Mouse (Mus musculus): ENCODE results near the gene Hspb1. TPM values are rescaled to one million over a fixed set of nuclear protein-coding genes. Genes with fewer than 3 reads are reported as not detected.
A peak's percentile ranks its signal among the peaks of the same experiment; 100 is the strongest.

Gene Hspb1
- polyA plus RNA-seq, 1 experiment from 2014 or later = 36.9 TPM

DNA sequence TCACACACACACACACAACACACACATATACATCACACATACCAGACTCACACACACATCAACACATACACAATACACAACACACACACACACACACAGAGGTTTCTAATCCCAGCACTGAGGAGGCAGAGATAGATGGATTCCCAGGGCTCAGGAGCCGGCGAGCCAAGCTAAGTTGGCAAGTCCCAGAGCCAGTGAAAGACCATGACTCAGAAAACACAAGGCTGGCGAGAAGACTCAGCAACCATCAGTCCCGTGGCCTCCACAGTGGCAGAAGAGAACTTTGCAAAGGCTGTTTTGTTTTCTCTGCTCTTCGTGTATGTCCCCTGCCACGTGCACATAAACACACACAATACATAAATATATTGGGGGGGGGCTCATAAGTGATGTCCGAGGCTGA, 34.0 kb upstream of the Hspb1 start:
- H3K9ac ChIP-seq (ENCODE audit: low read depth, low read length) = no peak overlapping the region
- H3K27me3 ChIP-seq (ENCODE audit: control insufficient read depth, insufficient read depth, low read length) = peaks cover 63% of the 10 kb centered on the region
- H3K27ac ChIP-seq (ENCODE audit: low read depth, low read length) = no peak overlapping the region
- H3K36me3 ChIP-seq (ENCODE audit: control insufficient read depth, insufficient read depth, low read length) = no peaks in the 10 kb centered on the region
- 57% methylated on average over 7 of the region's 7 CpGs for WGBS
- ATAC-seq (ENCODE audit: low FRiP score, low TSS enrichment) = no peak
- H3K9me3 ChIP-seq (ENCODE audit: control insufficient read depth, low read length) = no peaks in the 10 kb centered on the region
- H3K4me3 ChIP-seq (ENCODE audit: low read length) = no peak overlapping the region
- peaks cover 15% of the 10 kb centered on the region; the same call in 1 of the 2 replicates for H3K4me1 ChIP-seq (ENCODE audit: control insufficient read depth, insufficient read depth, low read length)
- no peak overlapping the region for H3K4me2 ChIP-seq (replicated peaks; ENCODE audit: low read depth, low read length)

- H3K4me3 ChIP-seq (ENCODE audit: low read length) = no peak overlapping the region
- H3K4me2 ChIP-seq (replicated peaks; ENCODE audit: low read depth, low read length) = no peak overlapping the region
- peaks cover 58% of the 10 kb centered on the region for H3K27me3 ChIP-seq (ENCODE audit: control insufficient read depth, insufficient read depth, low read length)
- H3K36me3 ChIP-seq (ENCODE audit: control insufficient read depth, insufficient read depth, low read length) = no peaks in the 10 kb centered on the region
- no peak for ATAC-seq (ENCODE audit: low FRiP score, low TSS enrichment)
- H3K9ac ChIP-seq (ENCODE audit: low read depth, low read length) = no peak overlapping the region
- no peak overlapping the region for H3K27ac ChIP-seq (ENCODE audit: low read depth, low read length)
- 2% methylated on average over 4 of the region's 4 CpGs for WGBS
- H3K9me3 ChIP-seq (ENCODE audit: control insufficient read depth, low read length) = no peaks in the 10 kb centered on the region
- H3K4me1 ChIP-seq (ENCODE audit: control insufficient read depth, insufficient read depth, low read length) = peaks cover 15% of the 10 kb centered on the region; the same call in 1 of the 2 replicates
These were observed 32.6 kb upstream of the Hspb1 start for GRCm38 (mm10) chr5:135855156-135855555.

DNA sequence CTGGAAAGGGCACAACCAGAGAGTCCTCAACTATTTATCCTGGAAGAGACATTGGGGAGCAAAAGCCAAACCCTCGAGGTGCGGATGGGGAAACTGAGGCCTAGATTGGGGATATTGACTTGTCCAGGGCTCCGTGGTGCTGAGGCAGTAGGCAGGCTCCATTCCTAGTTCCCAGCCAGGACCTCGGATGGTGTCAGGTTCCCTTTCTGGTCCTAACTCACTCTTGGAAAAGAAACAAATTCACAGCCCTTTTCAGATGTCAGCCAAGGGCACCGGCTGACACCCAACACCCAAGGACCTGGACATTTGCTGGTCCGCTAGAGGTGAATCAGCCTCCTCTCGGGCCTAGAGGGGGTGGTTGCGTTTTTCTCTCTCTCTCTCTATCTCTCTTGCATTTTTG, 21.1 kb upstream of the Hspb1 start:
- Histone ChIP-seq H3K27ac (ENCODE audit: low read depth, low read length) (no peak overlapping the region), H3K4me1 (ENCODE audit: control insufficient read depth, insufficient read depth, low read length) (peaks cover 11% of the 10 kb centered on the region), H3K9me3 (ENCODE audit: control insufficient read depth, low read length) (no peaks in the 10 kb centered on the region), H3K9ac (ENCODE audit: low read depth, low read length) (no peak overlapping the region), H3K27me3 (ENCODE audit: control insufficient read depth, insufficient read depth, low read length) (peaks cover 51% of the 10 kb centered on the region), H3K36me3 (ENCODE audit: control insufficient read depth, insufficient read depth, low read length) (no peaks in the 10 kb centered on the region), H3K4me3 (ENCODE audit: low read length) (no peak overlapping the region), H3K4me2 (replicated peaks; ENCODE audit: low read depth, low read length) (no peak overlapping the region)
- 21% methylated on average over 8 of the region's 8 CpGs for WGBS
- ATAC-seq (ENCODE audit: low FRiP score, low TSS enrichment) = no peak

- Histone ChIP-seq H3K36me3 (ENCODE audit: control insufficient read depth, insufficient read depth, low read length) (no peaks in the 10 kb centered on the region), H3K27ac (ENCODE audit: low read depth, low read length) (no peak overlapping the region), H3K4me3 (ENCODE audit: low read length) (peak overlapping the region; percentile 48), H3K9me3 (ENCODE audit: control insufficient read depth, low read length) (no peaks in the 10 kb centered on the region), H3K4me1 (ENCODE audit: control insufficient read depth, insufficient read depth, low read length) (peaks cover 11% of the 10 kb centered on the region), H3K9ac (ENCODE audit: low read depth, low read length) (peak overlapping the region; percentile 52), H3K4me2 (replicated peaks; ENCODE audit: low read depth, low read length) (peak overlapping the region; percentile 87), H3K27me3 (ENCODE audit: control insufficient read depth, insufficient read depth, low read length) (peaks cover 51% of the 10 kb centered on the region)
- ATAC-seq (ENCODE audit: low FRiP score, low TSS enrichment) = peak; percentile 50
- 1% methylated on average over 83 of the region's 89 CpGs for WGBS
These were observed 19.8 kb upstream of the Hspb1 start for GRCm38 (mm10) chr5:135867637-135868593.

- Histone ChIP-seq H3K36me3 (ENCODE audit: control insufficient read depth, insufficient read depth, low read length) (no peaks in the 10 kb centered on the region), H3K4me1 (ENCODE audit: control insufficient read depth, insufficient read depth, low read length) (peaks cover 11% of the 10 kb centered on the region), H3K9me3 (ENCODE audit: control insufficient read depth, low read length) (no peaks in the 10 kb centered on the region), H3K27me3 (ENCODE audit: control insufficient read depth, insufficient read depth, low read length) (peaks cover 49% of the 10 kb centered on the region), H3K9ac (ENCODE audit: low read depth, low read length) (no peak overlapping the region; the same call in 1 of the 2 replicates), H3K27ac (ENCODE audit: low read depth, low read length) (no peak overlapping the region), H3K4me2 (replicated peaks; ENCODE audit: low read depth, low read length) (peak overlapping the region; percentile 87), H3K4me3 (ENCODE audit: low read length) (peak overlapping the region; percentile 48)
- no peak for ATAC-seq (ENCODE audit: low FRiP score, low TSS enrichment)
- WGBS = 2% methylated on average over 27 of the region's 27 CpGs
These were observed 19.1 kb upstream of the Hspb1 start for GRCm38 (mm10) chr5:135868653-135869052.

GRCm38 (mm10) chr5:135869661-135870423, 17.9 kb upstream of the Hspb1 start:
- Histone ChIP-seq H3K4me3 (ENCODE audit: low read length) (no peak overlapping the region), H3K9me3 (ENCODE audit: control insufficient read depth, low read length) (no peaks in the 10 kb centered on the region), H3K27me3 (ENCODE audit: control insufficient read depth, insufficient read depth, low read length) (peaks cover 48% of the 10 kb centered on the region), H3K36me3 (ENCODE audit: control insufficient read depth, insufficient read depth, low read length) (no peaks in the 10 kb centered on the region), H3K9ac (ENCODE audit: low read depth, low read length) (no peak overlapping the region), H3K4me2 (replicated peaks; ENCODE audit: low read depth, low read length) (no peak overlapping the region), H3K4me1 (ENCODE audit: control insufficient read depth, insufficient read depth, low read length) (peaks cover 11% of the 10 kb centered on the region), H3K27ac (ENCODE audit: low read depth, low read length) (no peak overlapping the region)
- ATAC-seq (ENCODE audit: low FRiP score, low TSS enrichment) = no peak
- WGBS = 64% methylated on average over 14 of the region's 14 CpGs

DNA sequence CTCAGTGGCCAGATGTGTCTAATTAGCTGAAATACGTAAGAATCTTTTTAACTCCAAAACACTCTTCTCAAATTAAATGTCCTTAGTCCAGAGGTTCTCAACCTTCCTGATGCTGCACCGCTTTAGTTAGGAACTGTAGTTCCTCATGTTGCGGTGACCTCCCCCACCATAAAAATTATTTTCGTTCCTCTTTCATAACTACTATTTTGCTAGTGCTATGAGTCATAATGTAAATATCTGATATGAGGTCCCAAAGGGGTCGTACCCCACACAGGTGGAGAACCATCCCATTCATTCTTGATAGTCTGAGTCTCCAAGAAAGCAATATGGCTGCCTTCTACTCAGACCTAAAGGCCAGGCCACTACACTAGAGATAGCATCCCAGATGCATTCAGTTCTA, 17.2 kb upstream of the Hspb1 start:
- peaks cover 11% of the 10 kb centered on the region for H3K4me1 ChIP-seq (ENCODE audit: control insufficient read depth, insufficient read depth, low read length)
- no peak overlapping the region for H3K27ac ChIP-seq (ENCODE audit: low read depth, low read length)
- H3K4me2 ChIP-seq (replicated peaks; ENCODE audit: low read depth, low read length) = no peak overlapping the region
- no peaks in the 10 kb centered on the region for H3K9me3 ChIP-seq (ENCODE audit: control insufficient read depth, low read length)
- ATAC-seq (ENCODE audit: low FRiP score, low TSS enrichment) = no peak
- 89% methylated on average over 5 of the region's 5 CpGs for WGBS
- peaks cover 44% of the 10 kb centered on the region for H3K27me3 ChIP-seq (ENCODE audit: control insufficient read depth, insufficient read depth, low read length)
- no peak overlapping the region for H3K4me3 ChIP-seq (ENCODE audit: low read length)
- no peak overlapping the region for H3K9ac ChIP-seq (ENCODE audit: low read depth, low read length)
- no peaks in the 10 kb centered on the region for H3K36me3 ChIP-seq (ENCODE audit: control insufficient read depth, insufficient read depth, low read length)

GRCm38 (mm10) chr5:135872996-135873395, 14.7 kb upstream of the Hspb1 start:
- no peak overlapping the region; the same call in 1 of the 2 replicates for H3K4me2 ChIP-seq (replicated peaks; ENCODE audit: low read depth, low read length)
- no peak for ATAC-seq (ENCODE audit: low FRiP score, low TSS enrichment)
- peaks cover 32% of the 10 kb centered on the region for H3K27me3 ChIP-seq (ENCODE audit: control insufficient read depth, insufficient read depth, low read length)
- no peak overlapping the region for H3K9ac ChIP-seq (ENCODE audit: low read depth, low read length)
- 18% methylated on average over 16 of the region's 16 CpGs for WGBS
- H3K4me1 ChIP-seq (ENCODE audit: control insufficient read depth, insufficient read depth, low read length) = peaks cover 9% of the 10 kb centered on the region; the same call in 1 of the 2 replicates
- H3K36me3 ChIP-seq (ENCODE audit: control insufficient read depth, insufficient read depth, low read length) = no peaks in the 10 kb centered on the region
- no peak overlapping the region for H3K4me3 ChIP-seq (ENCODE audit: low read length)
- H3K9me3 ChIP-seq (ENCODE audit: control insufficient read depth, low read length) = no peaks in the 10 kb centered on the region
- H3K27ac ChIP-seq (ENCODE audit: low read depth, low read length) = no peak overlapping the region
